Mouse (Mus musculus) gonadal fat pad, adult 2 months (tissue): ENCODE results near the gene Tdpoz4. TPM values are rescaled to one million over a fixed set of nuclear protein-coding genes. Genes with fewer than 3 reads are reported as not detected.
"Not testable (repeated sequence)": the region's sequence is repeated elsewhere in the genome, so short reads cannot be mapped to it uniquely, and the experiment has no call there.

Source experiments
- DNase-seq: peaks from one replicate; pipeline ENCODE4 v3.0.0-alpha.2; 2012; ENCODE audit warnings: low read depth
- polyA plus RNA-seq: library from polyadenylated mRNA; depleted of rRNA; stranded (reverse); fragments of >200 nt; gene quantifications from 2 replicates; pipeline ENCODE4 v1.2.3, GENCODE M21; 2012; rRNA removed

The Tdpoz4 gene
- not detected in 2 replicates for polyA plus RNA-seq

GRCm38 (mm10) chr3:93796098-93796497, at the start of gene Tdpoz4:
Gene Tdpoz4 (plus strand): TSS chr3:93796398.
- not testable (repeated sequence) for DNase-seq

- DNase-seq = not testable (repeated sequence)
These were observed 42.2 kb upstream of the Tdpoz4 start for GRCm38 (mm10) chr3:93754022-93754421.

- DNase-seq = not testable (repeated sequence)
These were observed 23.5 kb upstream of the Tdpoz4 start, which contains the start of gene Gm5773 for GRCm38 (mm10) chr3:93772700-93773099. Gene Gm5773 (plus strand): TSS chr3:93773000.

GRCm38 (mm10) chr3:93813341-93813740, 17.1 kb downstream of the Tdpoz4 start:
- DNase-seq = not testable (repeated sequence)

GRCm38 (mm10) chr3:93825720-93826119, 29.5 kb downstream of the Tdpoz4 start, which contains the start of gene Tdpoz3:
Gene Tdpoz3 (plus strand): TSS chr3:93826020.
- DNase-seq = not testable (repeated sequence)

Other genes starting within 250 kb of the Tdpoz4 start
- gene S100a10, start 241.3 kb upstream of the Tdpoz4 start, polyA plus RNA-seq = 99.9 and 141 TPM in 2 replicates
- not detected in 2 replicates for gene Tdpoz2, start 143.7 kb upstream of the Tdpoz4 start, polyA plus RNA-seq
- not detected in 2 replicates for gene Tdpoz1, start 120.1 kb upstream of the Tdpoz4 start, polyA plus RNA-seq
- not detected in 2 replicates for gene Gm37596, start 103.3 kb upstream of the Tdpoz4 start, polyA plus RNA-seq
- gene Gm5773, start 23.4 kb upstream of the Tdpoz4 start, polyA plus RNA-seq = not detected in 2 replicates
- not detected in 2 replicates for gene Tdpoz3, start 29.6 kb downstream of the Tdpoz4 start, polyA plus RNA-seq
- not detected in 2 replicates for gene Gm9117, start 147.1 kb downstream of the Tdpoz4 start, polyA plus RNA-seq
- gene Tdpoz5, start 164.9 kb downstream of the Tdpoz4 start, polyA plus RNA-seq = not detected in 2 replicates